Mouse (Mus musculus) cortical plate, adult 2 months (tissue): ENCODE results near the gene Kansl1.

Experiments used
- CTCF ChIP-seq: fragments of 200-500 bp; IDR thresholded peaks from 2 replicates; pipeline ENCODE4 v1.5.1; 2011; ENCODE audit warnings: mild to moderate bottlenecking, control low read depth, low read length; ENCODE audit not compliant: insufficient read depth; ENCODE audit errors: extremely low read depth
- POLR2A ChIP-seq: fragments of 200-500 bp; IDR thresholded peaks from 2 replicates; pipeline ENCODE4 v1.6.1; 2011; ENCODE audit warnings: mild to moderate bottlenecking, low read length, control low read depth; ENCODE audit not compliant: insufficient read depth; ENCODE audit errors: extremely low read depth

- no peak for TF ChIP-seq CTCF
- no peak for TF ChIP-seq POLR2A
Observed at GRCm38 (mm10) chr11:104334115-104334514, 134.5 kb downstream of the Kansl1 start.
